Mouse (Mus musculus): ENCODE measurements around the gene Osbpl5. TPM values are rescaled to one million over a fixed set of nuclear protein-coding genes. Genes with fewer than 3 reads are reported as not detected.

Gene Osbpl5
- polyA plus RNA-seq, 1 experiment from 2014 or later = 13.0 TPM

GRCm38 (mm10) chr7:143748041-143748868 is 8.5 kb downstream of the Osbpl5 start:
- H3K9me3 ChIP-seq (ENCODE audit: control insufficient read depth, low read length) = no peaks in the 10 kb centered on the region
- H3K4me1 ChIP-seq (ENCODE audit: control insufficient read depth, insufficient read depth, low read length) = peaks cover 6% of the 10 kb centered on the region
- H3K27me3 ChIP-seq (ENCODE audit: control insufficient read depth, insufficient read depth, low read length) = no peaks in the 10 kb centered on the region
- peak; percentile 99 for DNase-seq (ENCODE audit: low spot score, missing footprints)
- H3K9ac ChIP-seq (ENCODE audit: low read length) = no peak overlapping the region; the same call in 1 of the 2 replicates
- no peak overlapping the region for H3K4me3 ChIP-seq (ENCODE audit: low read depth, low read length)
- peak; percentile 82 for ATAC-seq (ENCODE audit: low FRiP score)
- H3K36me3 ChIP-seq (ENCODE audit: control insufficient read depth, insufficient read depth, low read length) = no peaks in the 10 kb centered on the region
- H3K27ac ChIP-seq (ENCODE audit: low read depth, low read length) = no peak overlapping the region
- H3K4me2 ChIP-seq = peak overlapping the region; percentile 32
- 6% methylated on average over 12 of the region's 16 CpGs for WGBS

- Histone ChIP-seq H3K27me3 (ENCODE audit: control insufficient read depth, insufficient read depth, low read length) (peaks cover 2% of the 10 kb centered on the region; the same call in 1 of the 2 replicates), H3K9me3 (ENCODE audit: control insufficient read depth, low read length) (no peaks in the 10 kb centered on the region), H3K4me2 (peak overlapping the region; percentile 91), H3K9ac (ENCODE audit: low read length) (peak overlapping the region; percentile 87), H3K4me3 (ENCODE audit: low read depth, low read length) (peak overlapping the region; percentile 59), H3K27ac (ENCODE audit: low read depth, low read length) (no peak overlapping the region), H3K36me3 (ENCODE audit: control insufficient read depth, insufficient read depth, low read length) (no peaks in the 10 kb centered on the region), H3K4me1 (ENCODE audit: control insufficient read depth, insufficient read depth, low read length) (peaks cover 19% of the 10 kb centered on the region)
- WGBS = 28% methylated on average over 2 of the region's 2 CpGs
- no peak; the same call in 1 of the 2 replicates for ATAC-seq (ENCODE audit: low FRiP score)
- DNase-seq (ENCODE audit: low spot score, missing footprints) = no peak
Measured at GRCm38 (mm10) chr7:143740653-143741052, 16.1 kb downstream of the Osbpl5 start.

- peak overlapping the region; percentile 25; the same call in 1 of the 2 replicates for H3K27ac ChIP-seq (ENCODE audit: low read depth, low read length)
Measured at GRCm38 (mm10) chr7:143739511-143740461, 17.0 kb downstream of the Osbpl5 start.

GRCm38 (mm10) chr7:143738601-143739006 is 18.2 kb downstream of the Osbpl5 start:
- no peak for ATAC-seq (ENCODE audit: low FRiP score)
- Histone ChIP-seq H3K9me3 (ENCODE audit: control insufficient read depth, low read length) (no peaks in the 10 kb centered on the region), H3K4me3 (ENCODE audit: low read depth, low read length) (0 out of 2 replicates have a peak overlapping the region, but pooled peaks have one; percentile 59), H3K4me1 (ENCODE audit: control insufficient read depth, insufficient read depth, low read length) (peaks cover 19% of the 10 kb centered on the region), H3K36me3 (ENCODE audit: control insufficient read depth, insufficient read depth, low read length) (no peaks in the 10 kb centered on the region), H3K4me2 (peak overlapping the region; percentile 91), H3K27ac (ENCODE audit: low read depth, low read length) (no peak overlapping the region; the same call in 1 of the 2 replicates), H3K27me3 (ENCODE audit: control insufficient read depth, insufficient read depth, low read length) (peaks cover 2% of the 10 kb centered on the region; the same call in 1 of the 2 replicates), H3K9ac (ENCODE audit: low read length) (peak overlapping the region; percentile 87)
- 37% methylated on average over 5 of the region's 5 CpGs for WGBS
- DNase-seq (ENCODE audit: low spot score, missing footprints) = peak; percentile 86

More at GRCm38 (mm10) chr7:143739511-143740461, 17.0 kb downstream of the Osbpl5 start:
- H3K4me3 ChIP-seq (ENCODE audit: low read depth, low read length) = peak overlapping the region; percentile 59
- no peaks in the 10 kb centered on the region for H3K36me3 ChIP-seq (ENCODE audit: control insufficient read depth, insufficient read depth, low read length)
- peak; percentile 94 for ATAC-seq (ENCODE audit: low FRiP score)
- H3K27me3 ChIP-seq (ENCODE audit: control insufficient read depth, insufficient read depth, low read length) = peaks cover 2% of the 10 kb centered on the region; the same call in 1 of the 2 replicates
- H3K9me3 ChIP-seq (ENCODE audit: control insufficient read depth, low read length) = no peaks in the 10 kb centered on the region
- H3K4me1 ChIP-seq (ENCODE audit: control insufficient read depth, insufficient read depth, low read length) = peaks cover 19% of the 10 kb centered on the region
- DNase-seq (ENCODE audit: low spot score, missing footprints) = peak; percentile 96
- peak overlapping the region; percentile 91 for H3K4me2 ChIP-seq
- H3K9ac ChIP-seq (ENCODE audit: low read length) = peak overlapping the region; percentile 87
- WGBS = under 1% methylated on average over 35 of the region's 38 CpGs

GRCm38 (mm10) chr7:143738194-143738593 is 18.6 kb downstream of the Osbpl5 start:
- WGBS = 83% methylated on average over 6 of the region's 6 CpGs
- peaks cover 19% of the 10 kb centered on the region for H3K4me1 ChIP-seq (ENCODE audit: control insufficient read depth, insufficient read depth, low read length)
- peak overlapping the region; percentile 87 for H3K9ac ChIP-seq (ENCODE audit: low read length)
- no peak for DNase-seq (ENCODE audit: low spot score, missing footprints)
- H3K9me3 ChIP-seq (ENCODE audit: control insufficient read depth, low read length) = no peaks in the 10 kb centered on the region
- no peak overlapping the region for H3K4me3 ChIP-seq (ENCODE audit: low read depth, low read length)
- peaks cover 2% of the 10 kb centered on the region; the same call in 1 of the 2 replicates for H3K27me3 ChIP-seq (ENCODE audit: control insufficient read depth, insufficient read depth, low read length)
- no peaks in the 10 kb centered on the region for H3K36me3 ChIP-seq (ENCODE audit: control insufficient read depth, insufficient read depth, low read length)
- H3K4me2 ChIP-seq = peak overlapping the region; percentile 91
- no peak for ATAC-seq (ENCODE audit: low FRiP score)
- H3K27ac ChIP-seq (ENCODE audit: low read depth, low read length) = no peak overlapping the region

GRCm38 (mm10) chr7:143733746-143734145 is 23.0 kb downstream of the Osbpl5 start:
- whole genome bisulfite sequencing = 90% methylated on average over 4 of the region's 4 CpGs
- Histone ChIP-seq H3K4me1 (ENCODE audit: control insufficient read depth, insufficient read depth, low read length) (peaks cover 3% of the 10 kb centered on the region), H3K27me3 (ENCODE audit: control insufficient read depth, insufficient read depth, low read length) (no peaks in the 10 kb centered on the region), H3K4me2 (no peak overlapping the region), H3K9me3 (ENCODE audit: control insufficient read depth, low read length) (no peaks in the 10 kb centered on the region), H3K36me3 (ENCODE audit: control insufficient read depth, insufficient read depth, low read length) (no peaks in the 10 kb centered on the region), H3K4me3 (ENCODE audit: low read depth, low read length) (no peak overlapping the region), H3K9ac (ENCODE audit: low read length) (no peak overlapping the region), H3K27ac (ENCODE audit: low read depth, low read length) (no peak overlapping the region)
- DNase-seq (ENCODE audit: low spot score, missing footprints) (no peak), ATAC-seq (ENCODE audit: low FRiP score) (no peak)

GRCm38 (mm10) chr7:143729886-143730285 is 26.9 kb downstream of the Osbpl5 start:
- no peak for ATAC-seq (ENCODE audit: low FRiP score)
- Histone ChIP-seq H3K27me3 (ENCODE audit: control insufficient read depth, insufficient read depth, low read length) (no peaks in the 10 kb centered on the region), H3K4me2 (no peak overlapping the region), H3K27ac (ENCODE audit: low read depth, low read length) (no peak overlapping the region), H3K9me3 (ENCODE audit: control insufficient read depth, low read length) (no peaks in the 10 kb centered on the region), H3K9ac (ENCODE audit: low read length) (no peak overlapping the region), H3K4me1 (ENCODE audit: control insufficient read depth, insufficient read depth, low read length) (no peaks in the 10 kb centered on the region), H3K36me3 (ENCODE audit: control insufficient read depth, insufficient read depth, low read length) (no peaks in the 10 kb centered on the region), H3K4me3 (ENCODE audit: low read depth, low read length) (no peak overlapping the region)
- WGBS = 82% methylated on average over 10 of the region's 10 CpGs
- DNase-seq (ENCODE audit: low spot score, missing footprints) = no peak

GRCm38 (mm10) chr7:143726396-143726795 is 30.4 kb downstream of the Osbpl5 start:
- Histone ChIP-seq H3K4me2 (no peak overlapping the region), H3K4me1 (ENCODE audit: control insufficient read depth, insufficient read depth, low read length) (no peaks in the 10 kb centered on the region), H3K9me3 (ENCODE audit: control insufficient read depth, low read length) (no peaks in the 10 kb centered on the region), H3K27ac (ENCODE audit: low read depth, low read length) (no peak overlapping the region), H3K9ac (ENCODE audit: low read length) (no peak overlapping the region), H3K36me3 (ENCODE audit: control insufficient read depth, insufficient read depth, low read length) (no peaks in the 10 kb centered on the region), H3K4me3 (ENCODE audit: low read depth, low read length) (no peak overlapping the region), H3K27me3 (ENCODE audit: control insufficient read depth, insufficient read depth, low read length) (no peaks in the 10 kb centered on the region)
- DNase-seq (ENCODE audit: low spot score, missing footprints) (no peak), ATAC-seq (ENCODE audit: low FRiP score) (no peak)
- WGBS = 76% methylated on average over 4 of the region's 4 CpGs

All from midbrain, embryonic 11.5 days (tissue).